Mouse (Mus musculus) lung, postnatal 0 days (tissue): ENCODE measurements around the gene Eya2. TPM values are rescaled to one million over a fixed set of nuclear protein-coding genes. Genes with fewer than 3 reads are reported as not detected.

Experiments used
- ATAC-seq: fragments of 200-750 bp; cut with Nextera tagmentation; 2 replicates; pipeline ENCODE4 v1.8.0; 2017; ENCODE audit warnings: moderate library complexity
- DNase-seq: peaks from one replicate; pipeline ENCODE4 v3.0.0-alpha.2; 2016; ENCODE audit warnings: low spot score
- H3K27ac ChIP-seq: fragments of 300-500 bp; sonication (generic); 2 replicates; pipeline ENCODE4 v1.5.1; 2014; ENCODE audit warnings: antibody characterized with exemption, mild to moderate bottlenecking, low read length, mixed read lengths
- H3K27me3 ChIP-seq: fragments of 300-500 bp; sonication (generic); replicated peaks from 2 replicates; pipeline ENCODE4 v1.6.1; 2014; ENCODE audit warnings: low read length, mixed read lengths; ENCODE audit not compliant: insufficient read depth
- H3K36me3 ChIP-seq: fragments of 300-500 bp; sonication (generic); 2 replicates; pipeline ENCODE4 v1.6.1; 2014; ENCODE audit warnings: low read length, mixed read lengths; ENCODE audit not compliant: insufficient read depth
- H3K4me1 ChIP-seq: fragments of 300-500 bp; sonication (generic); 2 replicates; pipeline ENCODE4 v1.6.1; 2014; ENCODE audit warnings: antibody characterized with exemption, low read depth, low read length, mixed read lengths; ENCODE audit not compliant: insufficient read depth
- H3K4me2 ChIP-seq: fragments of 300-500 bp; sonication (generic); replicated peaks from 2 replicates; pipeline ENCODE4 v1.6.1; 2014; ENCODE audit warnings: low read depth, mild to moderate bottlenecking, low read length, moderate library complexity, mixed read lengths
- H3K4me3 ChIP-seq: fragments of 300-500 bp; sonication (generic); 2 replicates; pipeline ENCODE4 v1.5.1; 2014; ENCODE audit warnings: low read depth, low read length
- H3K9ac ChIP-seq: fragments of 300-500 bp; sonication (generic); replicated peaks from 2 replicates; pipeline ENCODE4 v1.6.1; 2014; ENCODE audit warnings: low read depth, mild to moderate bottlenecking
- H3K9me3 ChIP-seq: fragments of 300-500 bp; sonication (generic); 2 replicates; pipeline ENCODE4 v1.6.1; 2016; ENCODE audit warnings: low read length, mixed read lengths
- CTCF ChIP-seq: IDR thresholded peaks from 2 replicates; pipeline ENCODE4 v1.5.1; 2016; ENCODE audit warnings: antibody characterized with exemption, mild to moderate bottlenecking
- EP300 ChIP-seq: IDR thresholded peaks from 2 replicates; pipeline ENCODE4 v1.6.1; 2016; ENCODE audit warnings: antibody characterized with exemption, mild to moderate bottlenecking, control low read depth
- WGBS: fragments of 180-500 bp; shearing (Covaris S2); extraction: QIAGEN DNeasy Blood & Tissue Kit; methylation state at CpG from one replicate; pipeline ENCODE4 v1.1.7; 2014; 5-methylcytosine and 5-hydroxymethylcytosine counted together
- polyA plus RNA-seq: library from polyadenylated mRNA; unstranded; fragments of >200 nt; fragmentation: Nextera tagmentation; extraction: Ambion mirVana; gene quantifications from 2 replicates; pipeline ENCODE4 v1.2.1, GENCODE M21; 2015

Eya2 gene
- polyA plus RNA-seq, 1 experiment from 2014 or later = 27.8 TPM

DNA sequence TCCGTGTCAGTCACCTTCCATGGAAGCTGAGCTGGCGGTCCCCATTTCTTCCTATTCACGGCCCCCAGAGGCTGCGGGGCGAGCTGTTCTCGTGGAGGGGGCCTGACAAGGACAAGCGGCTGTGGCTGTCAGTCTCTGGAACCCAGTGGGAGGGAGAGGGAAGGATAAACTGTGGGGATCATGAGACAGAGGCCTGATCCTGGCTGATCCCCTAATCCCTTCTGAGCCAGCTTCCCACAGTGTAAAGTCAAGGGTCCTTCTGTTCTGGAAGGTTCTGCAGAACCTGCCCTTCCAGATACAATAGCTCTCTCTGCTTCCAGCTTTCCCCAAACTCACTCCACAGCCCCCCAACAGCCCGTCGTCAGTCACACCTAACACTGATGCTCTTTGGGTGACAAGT is 40.8 kb upstream of the Eya2 start:
- Histone ChIP-seq H3K9me3 (no peaks in the 10 kb centered on the region), H3K4me3 (no peak overlapping the region), H3K27ac (no peak overlapping the region), H3K36me3 (no peaks in the 10 kb centered on the region), H3K4me2 (no peak overlapping the region), H3K9ac (no peak overlapping the region), H3K4me1 (no peaks in the 10 kb centered on the region), H3K27me3 (no peaks in the 10 kb centered on the region)
- TF ChIP-seq CTCF (no peak), EP300 (no peak)
- DNase-seq (no peak), ATAC-seq (no peak)
- WGBS = 57% methylated on average over 9 of the region's 9 CpGs

DNA sequence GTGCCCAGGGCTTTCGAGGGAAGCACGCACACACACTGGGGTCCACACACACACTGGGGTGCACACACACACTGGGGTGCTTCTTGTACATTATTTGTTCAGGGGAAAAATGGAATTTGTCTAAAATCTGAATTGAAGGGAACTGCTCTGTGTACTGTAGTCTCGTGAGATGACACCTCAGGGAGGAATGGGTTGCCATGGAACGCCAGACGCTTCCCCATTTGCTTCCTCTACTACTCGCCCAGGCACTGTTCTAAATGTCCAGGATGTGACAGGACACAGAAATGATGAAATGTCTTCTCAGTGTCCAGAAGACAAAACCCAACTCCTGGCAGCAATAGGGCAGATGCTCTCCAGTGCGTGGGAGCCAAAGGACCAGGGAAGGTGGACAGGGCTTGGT is 37.6 kb upstream of the Eya2 start:
- DNase-seq (no peak), ATAC-seq (no peak)
- H3K4me3 ChIP-seq = no peak overlapping the region
- H3K9ac ChIP-seq = no peak overlapping the region
- TF ChIP-seq EP300 (no peak), CTCF (no peak)
- H3K27ac ChIP-seq = no peak overlapping the region
- WGBS = 77% methylated on average over 7 of the region's 7 CpGs
- H3K4me1 ChIP-seq = no peaks in the 10 kb centered on the region
- no peak overlapping the region for H3K4me2 ChIP-seq
- no peaks in the 10 kb centered on the region for H3K27me3 ChIP-seq
- H3K36me3 ChIP-seq = no peaks in the 10 kb centered on the region
- H3K9me3 ChIP-seq = no peaks in the 10 kb centered on the region

DNA sequence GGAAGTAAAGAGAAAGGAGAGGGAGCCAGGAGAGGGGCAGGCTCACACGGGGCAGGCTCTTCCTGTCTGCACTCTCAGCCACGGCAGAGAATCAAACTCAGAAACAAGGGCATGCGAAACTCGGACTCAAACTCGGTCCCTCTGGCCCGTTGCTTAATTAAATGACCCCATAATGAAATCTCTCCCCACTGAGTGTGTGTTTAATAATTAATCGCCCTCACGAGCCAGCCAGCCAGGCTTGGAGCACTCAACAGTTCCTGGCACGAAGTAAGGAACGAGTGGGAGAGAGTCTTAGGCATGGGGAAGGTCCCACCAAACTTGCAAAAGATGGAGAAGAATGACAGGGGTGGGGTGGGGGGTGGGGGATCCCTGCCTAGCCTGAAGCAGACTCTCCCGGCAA is 35.9 kb upstream of the Eya2 start:
- Histone ChIP-seq H3K9ac (no peak overlapping the region), H3K4me1 (no peaks in the 10 kb centered on the region), H3K4me2 (no peak overlapping the region), H3K36me3 (no peaks in the 10 kb centered on the region), H3K4me3 (no peak overlapping the region), H3K27ac (no peak overlapping the region), H3K9me3 (no peaks in the 10 kb centered on the region), H3K27me3 (peaks cover 7% of the 10 kb centered on the region; the same call in 1 of the 2 replicates)
- ATAC-seq = no peak
- DNase-seq = peak; percentile 34
- WGBS = 29% methylated on average over 11 of the region's 11 CpGs
- TF ChIP-seq EP300 (no peak), CTCF (no peak)

DNA sequence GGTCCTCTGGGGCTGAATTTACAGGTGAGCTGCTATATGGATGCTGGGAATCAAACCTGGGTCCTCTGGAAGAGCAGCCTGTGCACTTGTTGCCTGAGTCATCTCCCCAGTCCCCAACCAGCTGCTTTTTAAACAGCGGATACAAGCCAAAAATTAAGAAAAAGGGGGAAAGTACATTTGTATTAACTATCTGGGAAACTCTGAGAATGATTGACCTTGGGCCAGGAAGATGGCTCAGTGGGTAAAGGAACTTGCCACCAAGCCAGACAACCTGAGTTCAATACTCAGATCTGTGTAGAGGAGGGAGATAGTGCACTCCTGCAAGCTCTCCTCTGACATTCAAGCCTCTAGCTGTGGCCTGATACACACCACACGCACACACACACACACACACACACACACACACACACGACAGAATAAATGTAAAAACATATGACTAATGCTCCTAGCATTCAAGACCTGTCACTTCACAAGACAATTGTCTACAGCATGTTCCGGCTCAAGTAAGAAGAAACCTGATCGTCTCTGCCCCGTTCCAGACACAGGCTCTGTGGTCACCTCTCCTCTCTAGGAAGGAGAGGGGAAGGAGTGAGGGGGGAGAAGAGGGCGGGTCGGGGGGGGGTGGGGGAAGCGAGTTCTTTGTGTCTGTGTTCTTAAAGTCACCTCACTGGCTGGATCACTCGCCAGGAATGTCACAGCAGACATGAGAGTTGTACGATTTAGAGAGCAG is 35.2 kb upstream of the Eya2 start:
- TF ChIP-seq EP300 (no peak), CTCF (no peak)
- H3K4me3 ChIP-seq = no peak overlapping the region
- H3K4me1 ChIP-seq = no peaks in the 10 kb centered on the region
- H3K9me3 ChIP-seq = no peaks in the 10 kb centered on the region
- H3K9ac ChIP-seq = no peak overlapping the region
- peaks cover 11% of the 10 kb centered on the region; the same call in 1 of the 2 replicates for H3K27me3 ChIP-seq
- H3K36me3 ChIP-seq = no peaks in the 10 kb centered on the region
- 17% methylated on average over 10 of the region's 11 CpGs for WGBS
- ATAC-seq (peak; percentile 62), DNase-seq (peak; percentile 25)
- H3K27ac ChIP-seq = no peak overlapping the region
- no peak overlapping the region for H3K4me2 ChIP-seq

DNA sequence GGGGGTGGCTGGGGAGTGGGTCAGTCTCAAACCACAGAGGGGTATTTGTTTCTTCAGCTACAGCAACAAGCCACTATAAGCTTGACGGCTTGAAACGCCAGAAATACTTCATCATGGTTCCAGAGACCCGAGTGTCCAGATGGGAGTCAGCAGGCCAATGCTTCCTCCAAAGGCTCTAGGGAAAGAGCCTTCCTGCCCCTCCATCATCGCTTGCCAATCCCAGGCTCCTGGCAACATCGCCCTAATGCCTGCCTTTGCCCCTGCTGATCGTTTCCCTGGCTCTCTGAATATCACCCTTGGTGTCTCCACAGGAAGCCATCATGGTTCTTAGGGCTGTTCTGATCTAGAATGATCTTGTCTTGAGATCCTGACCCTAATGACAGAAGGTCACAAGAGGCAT is 33.0 kb upstream of the Eya2 start:
- H3K4me1 ChIP-seq = no peaks in the 10 kb centered on the region
- H3K4me2 ChIP-seq = no peak overlapping the region
- no peak overlapping the region for H3K4me3 ChIP-seq
- H3K27me3 ChIP-seq = peaks cover 11% of the 10 kb centered on the region; the same call in 1 of the 2 replicates
- ATAC-seq (no peak), DNase-seq (no peak)
- no peaks in the 10 kb centered on the region for H3K9me3 ChIP-seq
- no peaks in the 10 kb centered on the region for H3K36me3 ChIP-seq
- no peak for TF ChIP-seq EP300
- no peak for TF ChIP-seq CTCF
- H3K9ac ChIP-seq = no peak overlapping the region
- WGBS = 82% methylated on average over 6 of the region's 6 CpGs
- H3K27ac ChIP-seq = no peak overlapping the region

DNA sequence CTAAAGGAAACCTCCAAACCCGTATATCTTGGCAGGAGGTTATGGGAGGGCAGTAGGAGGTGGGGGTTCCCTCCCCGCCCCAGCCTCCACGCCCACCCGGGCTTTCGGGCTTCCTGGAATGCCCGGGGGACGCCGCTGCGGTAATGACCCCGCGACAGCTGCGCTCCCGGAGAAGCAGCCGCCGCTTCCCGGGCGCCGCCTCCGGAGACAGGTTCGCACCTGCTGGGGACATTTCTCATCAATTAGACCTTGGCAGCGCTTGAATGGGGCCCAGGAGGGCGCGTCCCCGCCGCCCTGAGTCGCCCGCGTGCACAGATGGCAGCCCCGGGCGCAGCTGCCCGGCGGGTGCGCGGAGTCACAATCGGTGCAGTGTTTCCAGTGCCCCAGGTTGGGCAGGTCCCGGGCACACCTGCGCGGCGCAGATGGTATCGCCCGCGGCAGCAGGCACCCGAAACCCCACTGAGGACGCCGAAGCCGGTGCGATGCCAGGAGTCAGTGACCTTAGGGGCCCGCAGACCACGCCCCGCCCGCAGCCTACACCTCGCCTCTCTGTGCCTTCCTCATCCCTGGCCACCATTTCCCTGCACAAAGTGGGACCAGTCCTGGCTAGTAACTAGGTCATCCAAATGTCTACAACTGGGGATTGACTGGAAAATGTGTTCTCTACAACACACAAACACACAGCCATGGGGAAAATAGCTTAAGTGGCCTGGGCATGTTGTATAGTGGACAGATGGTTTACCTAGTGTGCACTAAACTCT is 31.4 kb upstream of the Eya2 start:
- Histone ChIP-seq H3K36me3 (no peaks in the 10 kb centered on the region), H3K9ac (no peak overlapping the region), H3K9me3 (no peaks in the 10 kb centered on the region), H3K27ac (no peak overlapping the region), H3K4me1 (no peaks in the 10 kb centered on the region), H3K4me3 (peak overlapping the region; percentile 32), H3K27me3 (peaks cover 11% of the 10 kb centered on the region; the same call in 1 of the 2 replicates), H3K4me2 (peak overlapping the region; percentile 59)
- DNase-seq = peak; percentile 24
- 4% methylated on average over 45 of the region's 52 CpGs for WGBS
- peak; percentile 61 for ATAC-seq
- TF ChIP-seq EP300 = no peak
- TF ChIP-seq CTCF = no peak
